9 mouse cellular contexts compared by ENCODE assay signal in genomic region chr12:113222748-113223147, GRCm38 (mm10). TPM values are rescaled to one million over a fixed set of nuclear protein-coding genes. Genes with fewer than 3 reads are reported as not detected.
DNase-seq lines count a peak whose midpoint lies in the region; ATAC-seq lines count a peak whose summit lies in the region.
"Had no signal": no experiment of that assay in that cellular context is flagged by ENCODE, and none has a peak within 500 bp of the region (broad histone marks: within the 10 kb centered on the region; RNA-seq: fewer than 3 reads in every experiment).

No protein-coding gene starts in this region.

- no peaks in the 10 kb centered on the region for H3K36me3 ChIP-seq in embryonic facial prominence, embryonic 10.5 days (replicated peaks)
- H3K36me3 ChIP-seq in heart, embryonic 15.5 days: no peaks in the 10 kb centered on the region
- no peaks in the 10 kb centered on the region for H3K36me3 ChIP-seq in neural tube, embryonic 13.5 days

- no peak overlapping the region for H3K9ac ChIP-seq in heart, embryonic 15.5 days
- H3K9ac ChIP-seq in neural tube, embryonic 13.5 days: no peak overlapping the region

- DNase-seq in urinary bladder, postnatal 14 days (ENCODE audit: low spot score): peak; percentile 47
- no peak for DNase-seq in urinary bladder, postnatal 10 days (ENCODE audit: low spot score)
- peak; percentile 56 for DNase-seq in embryonic facial prominence, embryonic 10.5 days (ENCODE audit: low spot score)
- peak; percentile 51 for DNase-seq in kidney, postnatal 14 days
- peak; percentile 47 to 55 for DNase-seq in lung, adult 18-20 months
- DNase-seq in thymus, postnatal 10 days (ENCODE audit: low spot score in 2 of 2): peak; percentile 55 to 69

- peaks cover 3% of the 10 kb centered on the region; the same call in 1 of the 2 replicates for H3K9me3 ChIP-seq in embryonic facial prominence, embryonic 10.5 days
- H3K9me3 ChIP-seq in heart, embryonic 15.5 days (replicated peaks): no peaks in the 10 kb centered on the region
- no peaks in the 10 kb centered on the region for H3K9me3 ChIP-seq in neural tube, embryonic 13.5 days

- H3K27me3 ChIP-seq in embryonic facial prominence, embryonic 10.5 days (replicated peaks; ENCODE audit: low read depth, poor library complexity, severe bottlenecking): no peaks in the 10 kb centered on the region
- no peaks in the 10 kb centered on the region for H3K27me3 ChIP-seq in heart, embryonic 15.5 days
- H3K27me3 ChIP-seq in neural tube, embryonic 13.5 days: no peaks in the 10 kb centered on the region

- 0 out of 2 replicates have a peak, but pooled peaks have one; percentile 23 for ATAC-seq in heart, embryonic 15.5 days (replicated peaks; ENCODE audit: insufficient number of reproducible peaks, insufficient read depth, low FRiP score, low read depth)
- peak; percentile 24 for ATAC-seq in neural tube, embryonic 13.5 days (ENCODE audit: low read depth)

- no peaks in the 10 kb centered on the region for H3K4me1 ChIP-seq in embryonic facial prominence, embryonic 10.5 days
- H3K4me1 ChIP-seq in heart, embryonic 15.5 days (replicated peaks): no peaks in the 10 kb centered on the region
- H3K4me1 ChIP-seq in neural tube, embryonic 13.5 days (replicated peaks): no peaks in the 10 kb centered on the region

- WGBS in embryonic facial prominence, embryonic 10.5 days: 40% methylated on average over 6 of the region's 6 CpGs
- WGBS in heart, embryonic 15.5 days: 22% methylated on average over 6 of the region's 6 CpGs
- 31% methylated on average over 6 of the region's 6 CpGs for WGBS in neural tube, embryonic 13.5 days

- no peak overlapping the region for H3K4me2 ChIP-seq in heart, embryonic 15.5 days
- H3K4me2 ChIP-seq in neural tube, embryonic 13.5 days: no peak overlapping the region

- no peak overlapping the region for H3K27ac ChIP-seq in embryonic facial prominence, embryonic 10.5 days (replicated peaks)
- no peak overlapping the region for H3K27ac ChIP-seq in heart, embryonic 15.5 days
- no peak overlapping the region for H3K27ac ChIP-seq in neural tube, embryonic 13.5 days (replicated peaks)

- H3K4me3 ChIP-seq in embryonic facial prominence, embryonic 10.5 days: no peak overlapping the region
- H3K4me3 ChIP-seq in heart, embryonic 15.5 days: no peak overlapping the region
- no peak overlapping the region for H3K4me3 ChIP-seq in neural tube, embryonic 13.5 days

RNA-seq across cellular contexts. Expression of gene Tmem121, which starts 37.0 kb away (rescaled TPM):
- polyA plus RNA-seq in embryonic facial prominence, embryonic 10.5 days (2016; fragmentation: Nextera tagmentation; extraction: Ambion mirVana): 11.4 and 12.1 TPM in 2 replicates
- 2.0 and 7.8 TPM in 2 replicates for polyA plus RNA-seq in heart, embryonic 15.5 days (2015; fragmentation: Nextera tagmentation; extraction: Ambion mirVana)
- polyA plus RNA-seq in neural tube, embryonic 13.5 days (2015; fragmentation: Nextera tagmentation; extraction: Ambion mirVana): 33.5 and 33.9 TPM in 2 replicates
- polyA plus RNA-seq: erythroblast, embryonic 14.5 days had no signal
